13 mouse cellular contexts compared by ENCODE assay signal in genomic region chr14:27953814-27954213, GRCm38 (mm10).
"Had no signal": no experiment of that assay in that cellular context is flagged by ENCODE, and none has a peak within 500 bp of the region (broad histone marks: within the 10 kb centered on the region; RNA-seq: fewer than 3 reads in every experiment).

No protein-coding gene starts in this region.

- H3K27ac ChIP-seq: kidney, postnatal 0 days; limb, embryonic 15.5 days; liver, embryonic 12.5 days; lung, embryonic 15.5 days; midbrain, embryonic 13.5 days; neural tube, embryonic 15.5 days; stomach, postnatal 0 days had no signal

- H3K27me3 ChIP-seq: limb, embryonic 15.5 days; liver, embryonic 12.5 days; lung, embryonic 15.5 days; midbrain, embryonic 13.5 days; neural tube, embryonic 15.5 days had no signal

- H3K9me3 ChIP-seq: limb, embryonic 15.5 days; liver, embryonic 12.5 days; lung, embryonic 15.5 days; midbrain, embryonic 13.5 days; neural tube, embryonic 15.5 days had no signal

- H3K4me1 ChIP-seq: liver, embryonic 12.5 days; lung, embryonic 15.5 days; midbrain, embryonic 13.5 days; neural tube, embryonic 15.5 days had no signal

- H3K4me2 ChIP-seq: limb, embryonic 15.5 days; liver, embryonic 12.5 days; lung, embryonic 15.5 days; midbrain, embryonic 13.5 days; neural tube, embryonic 15.5 days had no signal

- H3K36me3 ChIP-seq: limb, embryonic 15.5 days; liver, embryonic 12.5 days; lung, embryonic 15.5 days; midbrain, embryonic 13.5 days; neural tube, embryonic 15.5 days had no signal

- ATAC-seq: liver, embryonic 12.5 days; midbrain, embryonic 13.5 days had no signal

- DNase-seq: kidney, adult 9 months; kidney, postnatal 36 days; left cerebral cortex, postnatal 4 days; right cerebral cortex, adult 18-20 months; thymus, postnatal 4 days had no signal

- H3K4me3 ChIP-seq: limb, embryonic 15.5 days; liver, embryonic 12.5 days; lung, embryonic 15.5 days; midbrain, embryonic 13.5 days; myocyte; neural tube, embryonic 15.5 days had no signal

- H3K9ac ChIP-seq: limb, embryonic 15.5 days; liver, embryonic 12.5 days; lung, embryonic 15.5 days; midbrain, embryonic 13.5 days; neural tube, embryonic 15.5 days had no signal
